Mouse (Mus musculus): ENCODE measurements around the gene Zfyve9.

DNA sequence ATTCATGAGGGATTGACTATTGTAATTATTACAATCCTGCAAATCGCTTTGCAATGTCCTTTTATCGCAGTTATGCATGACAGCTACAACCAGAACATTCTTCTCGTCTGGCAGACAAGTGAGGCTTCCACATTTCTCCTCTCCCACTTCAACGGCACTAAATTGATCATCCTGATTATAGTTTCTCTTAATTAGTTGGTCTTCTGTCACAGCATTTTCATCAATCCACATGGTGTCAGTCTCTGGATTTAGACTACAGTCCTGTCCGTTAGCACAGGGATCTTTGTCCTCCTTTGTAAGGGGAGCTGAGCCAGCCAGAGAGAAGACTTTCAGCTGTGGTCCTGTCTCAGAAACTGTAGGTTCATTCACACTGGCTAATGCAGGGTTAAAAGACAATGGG is 61.2 kb downstream of the Zfyve9 start, which contains the start of gene 3110021N24Rik:
- TF ChIP-seq CTCF (IDR thresholded peaks at IDR 0.05; ENCODE audit: control insufficient read depth, insufficient read depth, low read length): no peak
- no peak for TF ChIP-seq POLR2A (IDR thresholded peaks at IDR 0.05; ENCODE audit: borderline replicate concordance, control insufficient read depth, low read depth, low read length)
